Mouse (Mus musculus) liver, embryonic 16.5 days (tissue): ENCODE measurements at regions not wholly inside any gene's neighbourhood (a gene's known extent, or its start where the extent isn't known, plus 50 kb on each side); places are given as distances from the start of the nearest gene placed in this dataset.

Experiments
- ATAC-seq: fragments of 200-750 bp; cut with Nextera tagmentation; 2 replicates; pipeline ENCODE4 v1.8.0; 2017; ENCODE audit warnings: low read depth, mild to moderate bottlenecking, moderate number of reproducible peaks, moderate library complexity
- H3K27ac ChIP-seq: fragments of 300-500 bp; sonication (generic); 2 replicates; pipeline ENCODE4 v1.5.1; 2014; ENCODE audit warnings: mild to moderate bottlenecking, low read length
- H3K27me3 ChIP-seq: fragments of 300-500 bp; sonication (generic); 2 replicates; pipeline ENCODE4 v1.6.1; 2014; ENCODE audit warnings: low read depth, low read length, mixed read lengths; ENCODE audit not compliant: control insufficient read depth, insufficient read depth
- H3K36me3 ChIP-seq: fragments of 300-500 bp; sonication (generic); 2 replicates; pipeline ENCODE4 v1.6.1; 2014; ENCODE audit warnings: mild to moderate bottlenecking; ENCODE audit not compliant: control insufficient read depth, insufficient read depth
- H3K4me1 ChIP-seq: fragments of 300-500 bp; sonication (generic); 2 replicates; pipeline ENCODE4 v1.6.1; 2014; ENCODE audit warnings: low read depth, low read length, mixed read lengths; ENCODE audit not compliant: control insufficient read depth
- H3K4me2 ChIP-seq: fragments of 300-500 bp; sonication (generic); 2 replicates; pipeline ENCODE4 v1.6.1; 2014; ENCODE audit warnings: low read depth, low read length, mixed read lengths
- H3K4me3 ChIP-seq: fragments of 300-500 bp; sonication (generic); 2 replicates; pipeline ENCODE4 v1.5.1; 2014; ENCODE audit warnings: low read depth, mild to moderate bottlenecking, low read length
- H3K9ac ChIP-seq: fragments of 300-500 bp; sonication (generic); 2 replicates; pipeline ENCODE4 v1.6.1; 2014; ENCODE audit warnings: low read depth, low read length
- H3K9me3 ChIP-seq: fragments of 300-500 bp; sonication (generic); replicated peaks from 2 replicates; pipeline ENCODE4 v1.6.1; 2016; ENCODE audit warnings: low read length; ENCODE audit not compliant: control insufficient read depth
- WGBS: fragments of 180-500 bp; shearing (Covaris S2); extraction: QIAGEN DNeasy Blood & Tissue Kit; methylation state at CpG from one replicate; pipeline ENCODE4 v1.1.7; 2014; ENCODE audit not compliant: insufficient replicate concordance; 5-methylcytosine and 5-hydroxymethylcytosine counted together

DNA sequence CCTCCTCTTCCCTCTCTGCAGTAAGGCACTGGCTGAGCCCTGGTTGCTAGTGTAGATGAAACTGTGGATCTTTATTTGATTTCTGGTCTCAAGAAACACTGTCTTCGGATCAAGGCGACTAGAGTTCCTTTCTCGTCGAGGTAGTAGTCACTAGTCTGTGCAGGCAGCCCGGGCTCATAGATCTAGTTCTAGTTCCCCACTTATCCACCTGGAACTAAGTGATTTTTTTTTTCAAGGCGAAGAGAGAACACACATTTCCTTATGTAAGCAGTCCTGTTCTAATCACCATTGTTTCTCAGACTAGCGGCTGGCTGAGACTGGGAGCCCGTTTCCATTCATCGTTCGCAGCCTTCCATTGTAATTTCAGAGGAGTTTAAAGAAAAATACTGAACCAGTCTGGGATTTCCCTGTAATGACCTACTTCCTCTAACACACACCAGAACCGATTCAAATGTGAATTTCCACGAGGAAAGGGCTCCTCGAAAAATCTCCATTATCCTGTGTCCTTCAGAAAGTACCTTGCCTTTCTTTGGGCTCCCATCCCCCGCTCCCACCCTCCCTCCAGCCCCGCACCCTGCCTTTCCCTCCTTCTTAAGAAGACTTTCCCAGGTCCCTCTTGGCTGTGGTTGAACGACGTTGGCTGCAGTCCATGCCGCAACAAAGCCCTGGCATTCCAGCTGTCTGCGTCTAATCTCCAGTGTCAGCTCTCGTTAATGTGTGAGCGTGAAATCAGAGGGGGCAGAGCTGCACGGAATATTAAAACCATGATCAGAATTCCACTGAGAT, 388.5 kb downstream of the Sorl1 start:
- H3K4me2 ChIP-seq: peak overlapping the region; percentile 46
- no peak overlapping the region for H3K9ac ChIP-seq
- H3K27ac ChIP-seq: no peak overlapping the region
- H3K9me3 ChIP-seq: no peaks in the 10 kb centered on the region
- H3K36me3 ChIP-seq: no peaks in the 10 kb centered on the region
- WGBS: 3% methylated on average over 22 of the region's 22 CpGs
- no peak for ATAC-seq
- H3K27me3 ChIP-seq: peaks cover 5% of the 10 kb centered on the region
- H3K4me3 ChIP-seq: peak overlapping the region; percentile 6; the same call in 1 of the 2 replicates
- H3K4me1 ChIP-seq: no peaks in the 10 kb centered on the region

DNA sequence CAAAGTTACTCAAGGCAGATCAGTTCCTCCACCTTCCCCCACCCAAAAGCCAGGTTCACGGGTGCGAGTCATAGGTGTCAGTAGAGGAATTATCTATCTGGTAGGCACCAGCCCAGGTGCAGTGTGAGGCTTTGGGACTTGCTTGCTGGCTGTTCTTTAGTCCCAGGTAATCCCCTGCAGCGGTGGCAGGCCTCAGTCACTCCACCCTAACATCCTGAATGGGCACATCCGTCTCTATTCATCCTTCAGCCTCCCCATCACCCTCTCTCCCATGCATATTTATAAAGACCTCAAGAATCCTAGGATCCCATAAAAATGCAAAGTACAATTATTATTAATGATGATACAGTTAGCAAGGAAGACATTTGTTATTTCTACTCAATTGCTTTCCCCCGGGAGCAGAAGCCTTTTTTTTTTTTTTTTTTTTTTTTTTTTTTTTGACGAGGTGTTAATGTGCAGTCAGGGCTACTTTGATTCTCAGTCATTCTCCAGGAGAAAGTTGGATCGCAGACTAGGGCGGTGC, 389.1 kb downstream of the Sorl1 start:
- Histone ChIP-seq H3K4me3 (no peak overlapping the region), H3K9ac (no peak overlapping the region)
- WGBS: 29% methylated on average over 8 of the region's 8 CpGs

GRCm38 (mm10) chr9:41721609-41722008, 402.5 kb downstream of the Sorl1 start:
- Histone ChIP-seq H3K4me3 (no peak overlapping the region), H3K4me2 (no peak overlapping the region), H3K27me3 (no peaks in the 10 kb centered on the region), H3K36me3 (no peaks in the 10 kb centered on the region), H3K9ac (no peak overlapping the region), H3K9me3 (no peaks in the 10 kb centered on the region), H3K27ac (no peak overlapping the region), H3K4me1 (no peaks in the 10 kb centered on the region)
- 35% methylated on average over 4 of the region's 4 CpGs for WGBS
- no peak for ATAC-seq

More for the DNA sequence above, 389.1 kb downstream of the Sorl1 start:
- peaks cover 5% of the 10 kb centered on the region for H3K27me3 ChIP-seq
- H3K36me3 ChIP-seq: no peaks in the 10 kb centered on the region
- H3K27ac ChIP-seq: no peak overlapping the region
- no peak overlapping the region for H3K4me2 ChIP-seq
- no peaks in the 10 kb centered on the region for H3K4me1 ChIP-seq
- no peak for ATAC-seq
- no peaks in the 10 kb centered on the region for H3K9me3 ChIP-seq

- H3K4me2 ChIP-seq: no peak overlapping the region
- no peaks in the 10 kb centered on the region for H3K36me3 ChIP-seq
- no peak overlapping the region for H3K4me3 ChIP-seq
- no peaks in the 10 kb centered on the region for H3K9me3 ChIP-seq
- H3K27me3 ChIP-seq: no peaks in the 10 kb centered on the region
- H3K9ac ChIP-seq: no peak overlapping the region
- no peaks in the 10 kb centered on the region for H3K4me1 ChIP-seq
- ATAC-seq: no peak
- no peak overlapping the region for H3K27ac ChIP-seq
These were observed 408.9 kb downstream of the Sorl1 start for GRCm38 (mm10) chr9:41715231-41715630.

GRCm38 (mm10) chr9:41705972-41706371, 418.1 kb downstream of the Sorl1 start:
- Histone ChIP-seq H3K9ac (no peak overlapping the region), H3K27me3 (no peaks in the 10 kb centered on the region), H3K4me1 (no peaks in the 10 kb centered on the region), H3K4me3 (no peak overlapping the region), H3K4me2 (no peak overlapping the region), H3K9me3 (no peaks in the 10 kb centered on the region), H3K36me3 (no peaks in the 10 kb centered on the region), H3K27ac (no peak overlapping the region)
- ATAC-seq: no peak

DNA sequence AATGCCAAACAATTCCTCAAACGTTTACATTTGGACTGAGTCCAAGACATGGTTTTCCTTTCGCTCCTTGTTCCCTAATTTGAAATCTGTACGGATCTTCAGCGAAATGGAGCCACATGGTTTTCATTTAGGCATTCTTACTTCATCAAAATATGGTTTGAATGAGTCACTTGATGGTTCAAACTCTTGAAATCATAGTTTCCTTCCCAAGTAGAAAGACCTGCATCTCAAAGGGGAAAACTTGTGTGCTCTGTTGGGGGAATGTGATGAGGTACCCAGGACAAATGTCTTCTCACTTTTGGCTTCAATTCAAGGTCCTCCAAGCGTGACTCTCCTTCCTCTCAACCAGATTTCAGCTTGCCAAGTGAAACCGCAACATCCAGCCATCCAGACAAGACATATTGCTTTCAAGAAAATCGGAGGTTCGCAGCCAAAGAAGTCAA, 418.6 kb downstream of the Sorl1 start:
- WGBS: 50% methylated on average over 8 of the region's 8 CpGs
- no peaks in the 10 kb centered on the region for H3K36me3 ChIP-seq
- no peaks in the 10 kb centered on the region for H3K9me3 ChIP-seq
- H3K27ac ChIP-seq: no peak overlapping the region
- no peak overlapping the region for H3K9ac ChIP-seq
- H3K4me1 ChIP-seq: no peaks in the 10 kb centered on the region
- no peaks in the 10 kb centered on the region for H3K27me3 ChIP-seq
- no peak overlapping the region for H3K4me2 ChIP-seq
- ATAC-seq: no peak
- no peak overlapping the region for H3K4me3 ChIP-seq

- Histone ChIP-seq H3K4me3 (no peak overlapping the region), H3K36me3 (no peaks in the 10 kb centered on the region), H3K4me2 (no peak overlapping the region), H3K9ac (no peak overlapping the region), H3K9me3 (no peaks in the 10 kb centered on the region), H3K27ac (no peak overlapping the region), H3K4me1 (no peaks in the 10 kb centered on the region), H3K27me3 (no peaks in the 10 kb centered on the region)
- no peak for ATAC-seq
- 56% methylated on average over 6 of the region's 6 CpGs for WGBS
These were observed 421.0 kb downstream of the Sorl1 start for GRCm38 (mm10) chr9:41703091-41703490.

DNA sequence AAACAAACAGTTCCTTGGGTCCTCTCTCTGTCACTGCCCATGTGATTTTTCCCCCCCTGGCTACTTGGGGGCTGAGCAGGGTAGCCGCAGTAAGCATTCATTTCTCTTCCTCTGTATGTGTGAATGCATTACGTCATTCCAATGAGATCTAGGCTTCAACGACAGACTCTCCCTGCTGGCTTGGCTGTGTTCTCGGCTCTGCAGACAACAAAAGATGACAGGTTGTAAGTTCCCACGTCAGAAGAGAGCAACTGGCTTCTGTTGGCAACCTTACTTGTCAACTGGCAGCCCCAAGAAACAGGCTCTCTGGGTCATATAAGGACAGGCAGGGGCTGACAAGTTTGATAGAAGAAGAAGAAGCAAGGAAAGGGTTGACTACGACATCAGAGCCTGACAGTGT, 423.4 kb downstream of the Sorl1 start:
- no peak overlapping the region for H3K4me3 ChIP-seq
- no peak overlapping the region for H3K9ac ChIP-seq
- WGBS: 34% methylated on average over 6 of the region's 6 CpGs
- no peaks in the 10 kb centered on the region for H3K4me1 ChIP-seq
- H3K36me3 ChIP-seq: no peaks in the 10 kb centered on the region
- H3K4me2 ChIP-seq: no peak overlapping the region
- no peaks in the 10 kb centered on the region for H3K27me3 ChIP-seq
- no peak overlapping the region for H3K27ac ChIP-seq
- H3K9me3 ChIP-seq: no peaks in the 10 kb centered on the region
- no peak for ATAC-seq

DNA sequence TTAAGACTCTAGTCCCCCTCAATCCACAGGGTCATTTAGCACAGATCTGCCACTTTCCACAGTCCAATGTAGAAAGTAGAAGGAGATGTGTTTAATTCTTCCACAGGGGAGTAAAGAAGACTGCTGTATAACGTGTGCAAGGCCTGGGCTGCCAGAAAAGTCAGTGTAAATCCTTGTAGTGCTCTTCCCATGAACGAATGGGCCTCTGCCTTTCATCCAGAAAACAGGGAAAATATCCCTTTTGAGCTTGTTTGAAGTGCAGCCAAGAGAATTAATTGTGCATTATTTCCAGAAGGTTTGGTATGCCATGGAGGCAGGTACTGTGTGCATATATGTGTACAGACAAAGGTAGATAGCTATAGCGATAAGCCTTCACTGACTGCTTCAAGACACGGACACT, 425.1 kb downstream of the Sorl1 start:
- Histone ChIP-seq H3K4me1 (no peaks in the 10 kb centered on the region), H3K36me3 (no peaks in the 10 kb centered on the region), H3K4me2 (no peak overlapping the region), H3K9me3 (no peaks in the 10 kb centered on the region), H3K27me3 (no peaks in the 10 kb centered on the region), H3K27ac (no peak overlapping the region), H3K9ac (no peak overlapping the region), H3K4me3 (no peak overlapping the region)
- WGBS: 60% methylated on average over 4 of the region's 4 CpGs
- ATAC-seq: no peak
